Mouse (Mus musculus) right cerebral cortex, postnatal 25 days (tissue): ENCODE results near the gene Sae1.

Experiments
- DNase-seq: peaks from one replicate; pipeline ENCODE4 v3.0.0; 2022

Gene Sae1

GRCm38 (mm10) chr7:16387160-16388041 lies at the start of gene Sae1:
TSS of gene Sae1 (minus strand) at chr7:16387806.
- DNase-seq, result peak; percentile 97

- DNase-seq, result no peak
Observed at GRCm38 (mm10) chr7:16435088-16435487, 47.5 kb upstream of the Sae1 start.

DNA sequence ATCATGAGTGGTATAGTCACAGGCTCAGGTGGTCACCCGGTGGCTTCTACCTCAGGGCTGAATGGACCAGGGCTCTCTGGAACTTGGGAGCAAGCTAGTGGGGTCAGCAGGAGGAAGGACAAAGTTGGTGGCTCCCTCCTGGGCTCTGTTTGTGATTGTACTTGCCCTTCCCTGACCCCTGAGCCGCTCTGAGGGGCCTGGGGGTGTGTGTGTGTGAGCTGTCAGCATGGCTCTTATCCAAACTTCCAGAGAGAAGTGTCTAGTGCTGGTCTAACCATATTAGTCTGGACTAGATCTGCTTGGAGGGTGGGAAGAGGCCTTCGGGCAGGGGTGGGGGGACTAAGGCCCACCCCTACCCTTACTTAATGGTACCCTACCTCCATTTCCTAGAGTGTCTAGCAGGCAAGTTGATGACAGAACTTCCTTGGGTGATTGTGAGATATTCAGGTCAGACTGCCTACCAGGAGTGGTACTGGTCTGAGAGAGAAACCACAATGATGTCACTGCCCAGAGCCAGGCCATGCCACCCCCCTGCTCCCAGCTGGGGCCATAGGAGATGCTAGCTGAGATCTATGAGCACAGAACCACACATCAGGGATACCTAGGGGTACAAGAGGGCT lies 45.9 kb upstream of the Sae1 start:
- DNase-seq, result no peak

DNA sequence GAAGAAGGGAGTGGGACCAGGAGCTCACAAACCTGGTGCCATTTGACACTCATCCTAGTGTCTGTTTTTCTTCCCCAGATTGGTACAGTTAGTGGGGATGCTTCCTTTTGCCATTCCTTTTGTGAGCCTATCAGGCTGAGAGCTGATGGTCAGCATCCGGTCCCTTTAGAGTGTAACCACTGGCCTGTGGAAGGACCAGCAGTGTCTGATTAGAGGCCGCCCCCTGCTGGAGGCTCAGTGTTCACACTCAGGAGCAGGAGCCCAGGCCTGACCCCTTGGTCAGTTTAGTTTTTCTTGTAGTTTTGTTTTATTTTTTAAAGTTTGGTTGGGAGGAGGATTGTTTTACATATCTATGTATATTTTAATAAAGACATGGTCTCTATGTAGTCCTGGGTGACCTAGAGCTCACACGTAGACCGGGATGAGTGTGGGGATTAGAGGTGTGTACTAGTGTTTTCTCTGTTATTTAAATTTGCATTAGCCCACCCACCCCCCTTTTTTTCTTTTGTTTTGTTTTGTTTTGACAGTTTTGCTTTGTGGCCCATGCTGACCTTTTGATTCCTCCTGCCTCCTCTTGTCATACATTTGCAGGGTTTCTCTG lies 38.6 kb upstream of the Sae1 start:
- DNase-seq, result peak; percentile 51

DNA sequence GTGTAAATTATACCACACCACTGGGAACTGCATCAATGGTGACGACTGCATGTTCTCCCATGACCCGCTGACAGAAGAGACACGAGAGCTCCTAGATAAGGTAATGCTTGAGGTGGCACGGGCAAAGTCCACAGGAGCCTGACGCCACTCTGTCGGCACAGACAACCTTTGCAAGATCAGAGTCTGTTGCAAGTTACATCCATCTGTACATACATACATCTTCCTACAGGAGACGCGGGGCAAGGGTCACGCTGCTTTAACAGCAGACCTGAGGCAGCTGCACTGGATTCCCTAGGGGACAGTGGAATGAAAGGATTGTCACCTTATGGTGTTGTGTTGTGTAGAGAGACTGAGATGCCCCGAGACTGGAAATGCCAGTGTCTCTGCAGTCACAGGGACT lies 38.1 kb upstream of the Sae1 start:
- no peak for DNase-seq

DNA sequence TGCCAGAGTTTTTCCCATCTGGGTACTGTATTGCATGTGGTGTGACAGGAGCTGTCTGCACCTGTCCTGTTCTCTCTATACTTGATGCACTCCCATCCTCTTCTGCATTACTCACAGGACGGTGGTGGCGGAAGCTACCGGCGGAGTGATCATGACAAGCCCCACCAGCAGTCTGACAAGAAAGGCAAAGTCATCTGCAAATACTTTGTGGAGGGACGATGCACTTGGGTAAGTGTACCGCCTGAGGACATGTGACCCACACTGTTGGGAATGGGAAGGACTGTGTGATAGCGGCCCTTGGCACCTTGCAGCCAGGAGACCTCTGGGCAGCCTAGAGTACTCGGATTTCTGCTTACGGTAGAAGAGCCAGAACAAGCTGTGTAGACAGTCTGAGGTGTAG lies 36.1 kb upstream of the Sae1 start:
- no peak for DNase-seq

- no peak for DNase-seq
Observed at GRCm38 (mm10) chr7:16422222-16422856, 34.7 kb upstream of the Sae1 start.

GRCm38 (mm10) chr7:16420493-16421118 lies 33.0 kb upstream of the Sae1 start:
- DNase-seq, result no peak

DNA sequence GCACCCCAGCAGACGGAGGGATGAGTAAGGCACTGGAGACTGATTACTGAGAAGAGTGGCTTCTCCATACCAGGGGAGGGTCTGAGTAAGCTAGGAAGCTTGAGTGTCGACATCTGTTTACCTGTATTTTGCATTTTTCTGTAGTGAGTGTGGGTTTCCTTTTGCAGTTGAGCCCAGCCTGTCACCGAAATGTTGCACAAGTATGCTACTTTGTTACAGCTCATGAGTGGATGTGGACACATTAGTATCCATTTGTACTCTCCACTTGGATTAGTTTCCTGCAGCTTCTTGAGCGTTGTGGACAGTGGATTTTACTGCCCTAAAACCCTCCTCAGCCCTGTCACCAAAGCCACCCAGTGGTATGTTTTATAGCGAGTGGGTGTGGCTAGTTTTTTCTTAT lies 31.1 kb upstream of the Sae1 start:
- DNase-seq, result no peak

DNA sequence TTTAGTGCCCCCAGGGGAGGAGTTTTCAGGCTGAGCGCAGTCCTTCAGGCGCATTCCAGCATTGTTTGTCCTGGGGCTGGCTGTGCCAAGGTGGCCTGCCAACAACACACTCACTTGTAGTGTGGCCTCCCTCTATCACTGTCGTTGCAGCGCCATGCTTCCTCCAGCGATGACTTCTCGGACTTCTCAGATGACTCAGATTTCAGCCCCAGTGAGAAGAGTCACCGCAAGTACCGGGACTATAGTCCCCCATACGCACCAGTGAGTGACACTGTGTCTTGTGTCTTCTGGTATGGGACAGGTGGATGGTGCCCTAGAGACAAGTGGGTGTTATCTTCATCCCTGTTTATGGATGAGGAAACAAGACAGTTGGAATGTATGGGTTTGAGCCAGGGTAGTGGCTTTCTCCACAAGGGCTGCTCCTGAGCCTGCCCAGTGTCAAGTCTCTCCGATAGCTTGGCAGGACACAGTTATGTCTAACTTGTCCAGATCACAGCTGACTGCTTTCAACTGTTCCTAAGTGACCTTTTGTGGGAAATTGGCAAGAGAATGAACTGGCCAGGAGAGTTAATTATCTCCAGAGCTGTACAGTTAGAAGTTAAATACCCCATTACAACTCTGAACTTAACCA lies 29.6 kb upstream of the Sae1 start:
- no peak for DNase-seq

DNA sequence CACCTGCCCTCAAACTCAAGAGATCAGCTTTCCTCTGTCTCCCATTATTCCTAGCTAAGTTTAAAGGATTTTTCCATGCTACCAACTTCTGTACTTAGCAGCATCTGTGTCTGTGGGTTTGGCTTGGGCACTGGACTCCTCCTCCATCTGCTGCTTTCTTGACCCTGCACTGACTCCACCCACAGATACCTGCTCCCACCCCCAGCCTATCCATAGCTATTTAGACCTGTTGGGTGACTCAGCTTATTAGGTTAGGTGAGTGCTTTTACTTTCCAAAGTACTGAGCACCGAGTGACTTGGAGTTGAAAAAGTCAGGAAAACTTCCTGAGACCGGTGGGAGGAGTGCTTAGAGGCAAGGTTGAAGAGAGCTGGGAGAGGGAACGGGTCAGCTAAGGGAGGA lies 27.8 kb upstream of the Sae1 start:
- no peak for DNase-seq

DNA sequence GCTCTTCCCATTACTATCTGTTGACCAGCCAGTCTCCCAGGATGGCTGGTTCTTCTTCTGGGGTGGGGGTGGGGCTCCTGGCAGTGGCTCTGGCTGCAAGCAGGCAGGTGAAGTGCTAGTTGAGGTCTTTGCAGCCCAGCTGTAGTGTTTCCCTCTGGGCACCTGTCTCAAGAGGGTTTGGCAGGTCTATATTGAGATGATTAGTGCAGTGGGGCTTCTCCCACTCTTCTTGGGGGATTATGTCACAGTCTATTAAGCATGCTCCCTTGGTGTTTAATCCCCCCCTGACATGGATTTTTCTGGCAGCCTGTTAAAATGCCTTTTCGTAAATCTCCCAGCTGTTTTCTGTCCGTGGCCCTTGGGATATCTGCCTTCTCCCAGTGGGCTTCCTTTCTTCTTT lies 25.3 kb upstream of the Sae1 start:
- no peak for DNase-seq

DNA sequence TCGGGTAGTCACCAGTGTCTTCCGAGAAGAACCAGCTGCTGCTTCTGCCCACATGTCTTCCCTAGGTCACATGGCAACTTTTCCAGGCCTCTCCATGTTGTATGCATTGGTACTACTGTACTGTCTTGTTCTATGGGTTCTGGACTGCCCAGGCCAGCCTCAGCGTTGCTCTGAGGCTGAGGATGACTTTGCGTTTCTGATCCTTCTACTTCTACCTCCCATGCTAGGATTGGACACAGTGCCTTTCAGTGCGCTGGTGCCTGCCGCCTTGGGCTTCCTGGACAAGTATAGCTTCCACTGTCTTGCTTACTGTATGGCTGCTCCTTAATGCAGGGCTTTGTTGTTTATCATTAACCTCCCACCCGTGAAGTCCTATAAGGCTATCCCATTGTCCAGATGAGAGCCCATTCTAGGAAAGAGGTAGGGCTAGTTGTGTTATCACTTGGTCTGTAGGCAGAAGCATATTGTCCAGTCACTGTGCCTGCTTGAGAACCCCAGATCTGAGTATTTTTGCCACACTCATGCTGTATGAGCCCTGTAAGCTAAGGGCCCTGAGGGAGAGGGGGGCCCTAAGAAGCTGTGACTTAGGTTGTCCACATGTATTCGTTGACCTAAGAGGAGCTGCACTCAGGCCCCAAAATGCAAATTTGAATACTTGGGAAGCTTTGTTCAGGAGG lies 24.8 kb upstream of the Sae1 start:
- DNase-seq, result no peak

GRCm38 (mm10) chr7:16411100-16411499 lies 23.5 kb upstream of the Sae1 start:
- no peak for DNase-seq

GRCm38 (mm10) chr7:16406978-16407377 lies 19.4 kb upstream of the Sae1 start:
- DNase-seq, result no peak

DNA sequence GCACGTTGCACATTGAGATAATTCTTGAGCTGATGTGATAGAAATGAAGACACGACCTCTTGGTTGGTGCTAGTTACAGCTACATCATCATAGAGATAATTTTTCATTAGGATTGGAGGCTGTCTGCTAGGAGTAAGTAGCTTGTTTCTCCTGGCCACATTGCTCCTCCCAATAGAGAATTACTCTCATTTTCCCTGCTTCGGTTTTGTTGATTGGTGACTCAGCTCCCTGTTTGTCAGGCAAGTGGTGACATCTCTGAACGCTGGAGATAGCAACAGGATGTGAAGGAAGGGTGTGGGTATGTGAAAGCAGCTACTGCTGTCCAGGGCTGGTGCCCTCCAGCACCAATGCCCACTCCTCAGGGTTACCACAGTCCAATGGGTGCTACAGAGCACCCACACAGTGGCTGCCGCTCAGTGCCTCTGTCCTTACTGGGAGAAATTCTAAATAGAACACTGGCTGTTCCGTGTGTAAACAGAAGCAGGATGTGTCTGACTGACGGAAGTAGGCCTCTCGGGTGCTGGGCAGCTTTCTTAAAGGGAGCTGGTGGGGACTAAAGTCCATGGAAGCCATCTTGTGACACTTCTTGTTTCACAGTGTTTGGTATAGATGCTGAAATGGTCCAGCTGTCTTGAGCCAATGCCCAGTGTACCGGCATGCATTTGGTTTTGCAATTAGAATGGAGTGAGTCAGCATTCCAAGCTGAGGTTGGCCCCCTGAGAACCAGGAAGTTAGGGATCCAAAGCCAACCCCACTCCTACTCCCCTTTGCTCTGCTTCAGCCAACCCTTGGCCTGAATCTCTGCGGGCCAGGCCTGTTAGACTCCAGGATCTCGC lies 18.1 kb upstream of the Sae1 start:
- peak; percentile 51 for DNase-seq

DNA sequence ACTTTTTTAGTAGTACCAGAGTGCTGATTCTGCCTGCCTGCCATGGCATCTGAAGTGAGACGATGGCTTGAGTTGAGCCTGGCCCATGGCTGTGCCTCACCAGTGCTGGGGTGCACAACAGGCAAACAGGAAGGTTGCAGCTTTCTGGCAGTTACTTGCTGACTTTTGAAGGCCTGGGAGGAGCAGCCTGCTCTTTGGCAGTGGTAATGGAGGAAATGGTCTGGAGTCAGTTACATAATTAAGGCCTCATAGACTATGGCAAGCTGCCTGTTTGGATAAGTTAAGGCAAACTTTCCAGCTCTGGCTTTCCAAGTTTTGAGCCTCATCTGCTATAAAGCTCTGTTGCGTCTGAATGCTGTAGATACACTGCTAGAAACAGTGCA lies 17.5 kb upstream of the Sae1 start:
- DNase-seq, result no peak

- DNase-seq, result no peak
Observed at GRCm38 (mm10) chr7:16404315-16405072, 16.9 kb upstream of the Sae1 start.

DNA sequence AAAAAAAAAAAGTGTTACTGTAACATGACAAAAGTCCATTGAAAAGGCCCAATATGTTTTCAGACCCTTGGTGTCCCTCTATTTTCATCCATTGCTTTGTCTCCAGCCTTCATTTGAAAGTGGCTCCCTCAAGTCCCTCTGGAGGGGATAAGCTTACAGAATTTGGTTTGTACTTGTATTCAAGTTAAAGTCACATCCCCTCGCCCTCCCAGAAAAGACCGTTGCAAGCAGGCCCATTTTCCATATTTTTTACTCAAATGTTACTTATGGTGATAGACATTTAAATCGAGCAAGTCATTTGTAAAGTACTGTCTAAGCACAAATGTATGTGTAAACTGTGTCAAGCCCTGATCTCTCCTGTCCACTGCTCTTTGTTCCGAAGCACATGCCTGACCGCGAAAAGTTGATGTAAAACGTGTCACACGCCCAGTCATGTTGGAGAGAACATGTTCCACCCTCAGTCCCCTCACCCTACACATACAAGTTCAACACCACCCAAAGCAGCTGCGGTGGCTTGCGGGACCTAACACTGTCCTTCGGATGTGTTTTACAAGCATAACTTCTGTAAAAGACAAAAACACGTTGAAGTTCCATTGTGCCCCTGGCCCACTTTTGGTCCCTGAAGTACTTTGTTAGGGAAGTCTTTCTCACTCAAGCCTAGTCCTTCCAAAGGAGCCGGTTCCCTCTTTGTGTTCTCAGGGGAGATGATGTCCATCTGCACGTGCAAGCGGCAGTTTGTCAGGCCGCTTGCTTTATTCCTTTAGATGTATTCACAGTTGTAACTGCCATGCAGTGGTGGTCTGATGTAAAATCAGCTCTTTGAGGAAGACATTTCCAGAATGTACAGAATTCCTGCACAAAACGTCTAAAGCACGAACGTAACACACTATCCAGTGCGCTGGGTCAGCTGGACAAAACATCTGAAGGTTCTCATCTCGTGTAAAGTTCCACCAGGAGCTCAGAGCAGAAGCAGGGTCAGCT lies 15.7 kb upstream of the Sae1 start:
- peak; percentile 19 for DNase-seq
